Mouse (Mus musculus) heart, adult 10 weeks (tissue): Measurements from ENCODE around the gene Gm36245. TPM values are rescaled to one million over a fixed set of nuclear protein-coding genes. Genes with fewer than 3 reads are reported as not detected.

Source experiments
- polyA plus RNA-seq: library from polyadenylated mRNA; stranded (reverse); fragments of 350-450 nt; fragmentation: Illumina TruSeq; extraction: RNeasy Lipid Tissue Mini Kit (QIAGEN cat#74804); gene quantifications from one replicate; pipeline ENCODE4 v1.2.3, GENCODE M21; 2014; ENCODE audit warnings: low read depth, low replicate concordance

Gm36245 gene
- polyA plus RNA-seq, result not detected

DNA sequence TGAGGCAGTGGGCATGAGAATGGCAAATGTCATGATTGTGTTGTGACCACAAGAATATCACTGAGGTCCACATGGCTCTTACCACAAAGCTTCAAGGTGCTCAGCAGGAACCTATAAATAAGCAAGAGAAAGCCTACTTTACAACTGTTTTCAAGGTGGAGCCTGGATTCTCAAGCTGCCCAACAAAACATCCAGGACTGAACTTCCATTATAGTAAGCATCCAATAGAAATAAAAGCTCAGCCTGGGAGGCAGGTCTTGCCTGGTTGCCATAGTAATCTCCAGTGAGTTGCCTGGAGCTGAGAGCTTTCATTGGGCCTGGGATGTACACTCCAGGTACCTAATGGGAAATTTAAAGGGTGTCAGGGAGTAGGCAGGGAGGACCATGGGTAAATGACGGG lies at the start of gene Gm36245:
Gene Gm36245, plus strand, starts transcription at position 301 of the 400 bp plus-strand sequence.

DNA sequence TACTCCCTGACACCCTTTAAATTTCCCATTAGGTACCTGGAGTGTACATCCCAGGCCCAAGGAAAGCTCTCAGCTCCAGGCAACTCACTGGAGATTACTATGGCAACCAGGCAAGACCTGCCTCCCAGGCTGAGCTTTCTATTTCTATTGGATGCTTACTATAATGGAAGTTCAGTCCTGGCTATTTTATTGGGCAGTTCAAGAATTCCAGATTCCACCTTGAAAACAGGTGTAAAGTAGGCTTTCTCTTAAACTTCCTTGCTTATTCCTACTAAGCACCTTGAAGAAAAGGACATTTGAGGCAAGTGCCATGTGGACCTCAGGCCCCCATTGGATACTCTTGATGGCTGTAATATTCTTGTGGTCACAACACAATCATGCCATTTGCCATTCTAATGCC lies 37.3 kb upstream of the Gm36245 start, which contains the start of gene 1700025B11Rik:
Gene 1700025B11Rik, minus strand, starts transcription at position 101 of the 400 bp plus-strand sequence.

GRCm38 (mm10) chr15:77595961-77596360 lies 3.1 kb upstream of the Gm36245 start, which contains the start of gene Apol10b:
Apol10b (minus strand) TSS chr15:77596125.

DNA sequence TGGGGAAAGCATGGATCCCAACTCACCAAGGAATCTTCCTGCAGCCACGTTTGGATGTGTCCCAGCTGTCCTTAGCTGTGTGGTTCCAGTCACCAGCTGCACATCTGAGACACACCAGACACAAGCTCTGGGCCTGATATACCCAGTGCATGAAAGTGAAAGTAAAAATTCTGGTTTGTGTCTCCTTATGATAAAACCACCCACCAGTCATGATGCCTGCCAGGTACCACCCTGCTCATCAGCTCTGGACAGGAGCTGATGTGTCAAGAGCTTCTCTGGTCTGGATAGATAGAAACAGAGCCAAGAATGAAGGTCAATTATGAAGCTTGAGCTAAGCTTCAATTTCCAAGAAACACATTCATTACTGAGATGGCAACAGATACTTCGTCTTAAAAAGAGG lies 44.1 kb downstream of the Gm36245 start, which contains the start of gene Apol11b:
Gene Apol11b, minus strand, starts transcription at position 111 of the 400 bp plus-strand sequence.

Other genes with a start within 250 kb of the Gm36245 start
- gene Apol7a, start 200.1 kb upstream of the Gm36245 start, polyA plus RNA-seq, result 0.45 TPM
- gene Apol9a, start 188.1 kb upstream of the Gm36245 start, polyA plus RNA-seq, result 1.0 TPM
- not detected for gene Apol7b, start 151.8 kb upstream of the Gm36245 start, polyA plus RNA-seq
- gene Apol10a, start 122.2 kb upstream of the Gm36245 start, polyA plus RNA-seq, result not detected
- gene Apol11a, start 91.0 kb upstream of the Gm36245 start, polyA plus RNA-seq, result not detected
- gene Apol7c, start 65.9 kb upstream of the Gm36245 start, polyA plus RNA-seq, result not detected
- not detected for gene 1700025B11Rik, start 37.4 kb upstream of the Gm36245 start, polyA plus RNA-seq
- 5.3 TPM for gene Apol10b, start 3.1 kb upstream of the Gm36245 start, polyA plus RNA-seq
- 0.39 TPM for gene Apol11b, start 44.0 kb downstream of the Gm36245 start, polyA plus RNA-seq
- not detected for gene Apol7e, start 99.6 kb downstream of the Gm36245 start, polyA plus RNA-seq
- 1.0 TPM for gene Apol9b, start 129.8 kb downstream of the Gm36245 start, polyA plus RNA-seq
- gene Apol8, start 157.7 kb downstream of the Gm36245 start, polyA plus RNA-seq, result not detected
- 40.0 TPM for gene Myh9, start 242.9 kb downstream of the Gm36245 start, polyA plus RNA-seq